Mouse (Mus musculus): ENCODE results near the gene Rora.

The Rora gene

DNA sequence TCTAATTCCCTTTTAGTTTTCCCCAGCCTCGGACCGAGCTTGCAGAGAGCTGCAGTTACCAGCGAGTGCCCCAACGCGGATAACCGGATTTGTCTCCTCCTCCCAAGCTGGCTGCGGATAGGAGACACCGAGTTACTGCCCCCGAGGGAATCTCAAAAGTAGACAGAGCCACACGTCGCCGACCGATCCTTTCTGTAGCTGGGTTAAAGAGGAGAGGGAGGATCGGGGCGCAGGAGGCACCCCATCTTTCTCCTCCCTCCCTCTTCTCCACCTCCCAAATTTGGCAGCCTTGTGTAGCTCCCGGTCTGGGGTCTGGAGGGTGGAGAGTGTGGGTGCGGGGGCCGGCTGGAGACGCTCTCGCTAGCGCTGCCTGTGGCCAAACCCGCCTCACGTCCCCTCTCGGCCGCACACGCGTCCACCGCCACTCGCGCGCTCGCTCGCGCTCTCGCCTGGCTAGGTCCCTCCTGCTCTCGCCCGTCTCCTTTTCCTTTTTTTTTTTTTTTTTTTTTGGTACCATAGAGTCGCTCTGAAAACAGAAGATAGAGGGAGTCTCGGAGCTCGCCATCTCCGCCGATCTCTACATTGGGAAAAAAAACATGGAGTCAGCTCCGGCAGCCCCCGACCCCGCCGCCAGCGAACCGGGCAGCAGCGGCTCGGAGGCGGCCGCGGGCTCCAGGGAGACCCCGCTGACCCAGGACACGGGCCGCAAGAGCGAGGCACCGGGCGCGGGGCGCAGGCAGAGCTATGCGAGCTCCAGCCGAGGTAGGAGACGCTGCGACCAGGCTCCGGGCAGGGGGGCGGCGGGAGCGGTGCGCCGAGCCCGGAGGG, at the start of gene Rora:
Gene Rora, plus strand, starts transcription at position 576 of the 828 bp plus-strand sequence.
- DNase-seq (ENCODE audit: extremely low read depth, low read depth): no peak

DNA sequence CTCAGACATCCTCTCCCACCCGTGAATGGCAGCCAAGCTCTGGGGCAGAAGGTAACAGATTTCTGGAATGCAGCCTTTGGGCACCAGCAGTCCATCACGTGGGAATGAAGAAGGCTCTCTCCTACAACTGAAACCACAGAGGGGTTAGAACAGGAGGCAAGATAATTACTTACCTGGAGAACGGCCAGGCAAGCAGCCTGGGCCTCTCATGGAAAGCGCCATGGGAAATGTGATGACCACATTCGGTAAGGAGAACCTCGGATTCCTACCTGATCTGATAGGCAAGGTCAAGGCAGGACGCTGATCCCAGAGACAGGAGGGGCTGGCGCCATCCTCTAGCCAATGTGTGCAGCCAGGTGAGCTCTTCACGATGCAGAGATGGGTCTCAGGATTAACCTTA, 39.6 kb upstream of the Rora start:
- DNase-seq (ENCODE audit: extremely low read depth, low read depth): no peak

DNA sequence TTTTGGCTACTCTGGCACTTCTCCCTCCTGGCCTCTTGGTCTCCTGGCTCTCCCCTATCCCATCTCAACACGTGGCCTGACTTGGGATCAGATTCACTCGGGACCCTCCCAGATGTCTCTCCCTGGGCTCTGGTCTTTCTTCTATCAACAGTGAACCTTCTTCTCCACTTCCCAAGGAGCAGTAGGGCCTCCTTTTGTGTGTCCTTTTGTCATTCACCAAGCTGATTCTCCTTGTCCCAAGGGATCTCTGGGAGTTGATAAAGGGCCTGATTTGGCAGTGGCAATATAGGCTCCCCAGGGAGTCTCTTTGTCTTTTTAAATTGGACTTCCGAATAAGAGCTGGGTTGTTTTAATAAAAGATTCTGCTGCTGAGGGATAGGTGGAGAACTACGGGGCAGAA, 36.5 kb upstream of the Rora start:
- no peak for DNase-seq (ENCODE audit: extremely low read depth, low read depth)

DNA sequence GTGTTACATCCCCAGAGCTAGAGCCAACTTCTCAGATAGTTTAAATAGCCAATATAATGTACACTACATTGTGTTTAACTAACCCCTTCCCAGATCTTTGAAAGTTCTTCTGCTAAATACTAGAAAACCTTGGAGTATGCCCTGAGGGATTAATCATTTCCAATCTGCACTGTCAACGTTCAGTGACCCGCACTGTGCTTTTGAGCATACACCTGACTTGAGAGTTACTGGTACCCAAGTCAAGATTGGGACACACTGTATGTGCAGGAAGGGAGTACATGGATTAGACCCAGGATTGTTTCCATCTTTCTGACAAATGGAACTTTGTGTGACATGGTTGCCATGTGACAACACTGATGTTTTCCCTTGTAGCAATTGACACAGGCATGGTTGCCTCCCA, 33.5 kb upstream of the Rora start:
- no peak for DNase-seq (ENCODE audit: extremely low read depth, low read depth)

DNA sequence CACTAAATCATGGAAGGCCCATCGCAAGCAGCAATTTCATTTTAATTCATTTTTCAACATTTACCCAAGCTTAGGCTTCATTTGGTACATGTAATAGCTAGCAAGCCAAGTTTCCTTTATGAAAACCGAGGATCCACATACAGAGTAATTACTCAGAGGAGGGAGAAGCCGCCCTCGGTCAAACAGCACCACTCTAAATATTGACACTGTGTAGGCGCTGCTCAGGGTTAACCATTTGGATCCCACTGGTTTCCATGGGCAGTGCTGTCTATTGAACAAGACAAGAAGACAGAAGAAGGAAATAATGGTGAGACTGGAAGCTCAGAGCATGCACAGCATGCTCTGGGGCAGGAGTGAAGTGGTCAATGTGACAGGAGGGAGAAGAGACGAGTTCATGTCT, 33.1 kb upstream of the Rora start:
- no peak for DNase-seq (ENCODE audit: extremely low read depth, low read depth)

DNA sequence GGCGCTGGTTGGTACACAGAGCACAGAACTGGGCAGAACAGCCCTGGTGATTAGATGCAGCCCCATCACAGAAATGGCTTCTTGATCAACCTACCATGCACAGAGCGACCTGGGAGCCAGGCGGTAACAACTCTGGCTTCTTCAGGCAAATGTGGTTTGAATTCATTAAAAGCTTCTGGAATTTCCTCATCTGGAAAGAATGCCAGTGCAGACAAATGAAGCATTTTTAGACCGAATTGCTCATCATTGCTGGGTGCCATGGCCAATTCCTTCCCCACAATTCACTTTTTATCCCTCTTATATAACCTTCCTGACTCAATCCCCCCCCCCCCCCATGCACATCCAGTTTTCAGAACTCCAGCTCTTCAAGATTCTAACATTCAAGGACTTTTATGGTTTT, 28.6 kb upstream of the Rora start:
- no peak for DNase-seq (ENCODE audit: extremely low read depth, low read depth)

DNA sequence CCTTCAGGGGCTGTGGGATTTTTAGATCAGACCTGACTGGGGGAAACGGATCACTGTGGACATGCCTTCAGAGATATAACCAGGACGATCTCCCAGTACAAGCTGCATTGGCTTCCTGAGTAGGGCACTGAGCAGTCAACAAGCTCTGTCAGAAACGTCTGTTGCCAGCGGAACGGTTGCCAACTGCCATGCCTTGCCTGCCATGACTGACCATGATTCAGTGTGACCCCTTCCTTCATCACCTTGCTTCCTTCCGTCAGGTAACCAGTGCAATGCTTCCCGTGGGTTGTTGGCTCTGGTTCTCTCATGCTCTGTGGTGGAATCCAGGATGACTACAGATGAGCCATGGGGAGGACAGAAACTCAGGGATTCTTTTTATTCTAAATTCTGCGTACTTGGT, 16.3 kb upstream of the Rora start:
- DNase-seq (ENCODE audit: extremely low read depth, low read depth): no peak

DNA sequence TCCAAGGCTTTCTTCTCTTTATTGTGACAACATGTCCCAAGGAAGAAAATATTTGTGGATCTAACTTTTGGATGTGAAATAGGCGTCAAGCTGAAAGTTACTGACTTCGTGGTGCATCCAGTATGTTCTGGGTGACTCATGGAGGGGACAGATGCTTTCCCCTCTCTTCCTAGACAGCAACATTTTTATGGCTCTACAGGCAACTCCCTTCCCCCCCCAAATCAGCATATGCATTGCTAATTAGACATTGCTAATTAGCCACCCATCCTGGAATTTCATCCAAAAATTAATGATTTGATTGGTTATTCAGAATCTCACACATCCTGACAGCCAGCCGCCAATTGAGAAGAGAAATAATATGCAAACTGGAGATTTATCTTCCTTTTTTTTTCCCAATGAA, 12.5 kb upstream of the Rora start:
- no peak for DNase-seq (ENCODE audit: extremely low read depth, low read depth)

DNA sequence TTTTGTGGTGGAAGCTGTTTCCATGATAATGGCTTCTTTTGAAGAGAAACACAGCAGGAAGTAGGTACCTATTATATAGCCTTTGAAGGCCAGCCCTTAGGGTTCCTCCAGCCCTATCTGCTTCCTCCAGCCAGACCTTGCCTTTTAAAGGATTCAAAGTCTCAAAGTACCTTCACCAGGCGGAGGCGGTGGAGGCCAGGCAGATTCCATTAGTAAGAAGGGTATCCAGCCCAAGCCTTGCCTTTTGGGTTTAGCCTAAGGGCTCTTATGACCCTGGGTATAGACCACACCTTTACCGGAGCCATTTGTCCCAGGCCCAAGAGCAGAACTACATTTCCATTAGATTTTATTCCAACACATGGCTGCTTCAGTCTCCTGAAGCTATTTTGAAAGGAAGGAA, 5.5 kb upstream of the Rora start:
- no peak for DNase-seq (ENCODE audit: extremely low read depth, low read depth)

DNA sequence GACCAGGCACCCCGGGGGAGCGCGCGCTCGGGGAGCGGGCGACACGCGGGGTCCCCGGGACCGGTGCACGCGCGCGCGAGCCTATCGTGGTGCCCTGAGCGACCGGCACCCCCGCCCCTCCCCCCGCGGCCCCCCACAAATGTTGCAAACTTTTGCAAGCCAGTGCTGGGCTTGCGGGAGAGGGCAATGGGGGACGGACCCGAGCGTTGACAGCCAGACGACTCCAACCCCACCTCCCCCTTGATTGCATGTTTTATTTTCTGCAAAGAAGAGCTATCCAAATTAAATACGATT, 400 bp downstream of the Rora start:
- DNase-seq (ENCODE audit: extremely low read depth, low read depth): no peak

DNA sequence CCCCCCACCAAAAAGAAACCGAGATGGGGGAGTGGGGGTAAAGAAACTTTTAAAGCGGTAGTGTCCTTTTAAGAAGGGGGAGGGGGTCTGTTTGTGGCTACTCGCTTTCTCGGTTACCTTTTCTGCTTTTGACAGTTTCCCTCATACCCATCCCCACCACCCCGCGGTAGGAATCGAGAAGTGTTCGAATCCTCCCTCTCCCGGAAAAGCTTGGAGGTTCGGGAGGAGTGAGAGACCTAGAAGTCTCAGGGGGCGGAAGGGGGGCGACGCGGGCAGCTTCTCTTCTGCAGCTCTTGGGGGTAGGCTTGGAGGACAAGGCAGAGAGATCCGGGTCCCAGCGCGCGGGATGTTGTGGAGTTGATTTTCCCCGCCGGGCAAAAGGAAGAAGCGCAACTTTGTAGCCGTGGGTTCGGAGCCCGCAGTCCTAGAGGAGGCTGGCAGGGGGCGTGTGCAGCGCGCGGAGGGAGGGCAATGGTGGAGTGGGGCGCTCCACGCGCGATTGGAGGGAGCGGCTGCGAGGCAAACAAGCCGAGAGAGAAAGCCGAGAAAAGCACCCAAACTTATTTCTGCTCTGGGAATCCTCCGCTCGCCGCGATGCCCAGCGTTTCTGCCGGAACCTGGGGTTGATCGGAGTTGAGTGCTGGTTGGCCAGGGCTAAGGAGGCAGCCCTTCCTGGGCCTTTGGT, 889 bp downstream of the Rora start:
- DNase-seq (ENCODE audit: extremely low read depth, low read depth): no peak

DNA sequence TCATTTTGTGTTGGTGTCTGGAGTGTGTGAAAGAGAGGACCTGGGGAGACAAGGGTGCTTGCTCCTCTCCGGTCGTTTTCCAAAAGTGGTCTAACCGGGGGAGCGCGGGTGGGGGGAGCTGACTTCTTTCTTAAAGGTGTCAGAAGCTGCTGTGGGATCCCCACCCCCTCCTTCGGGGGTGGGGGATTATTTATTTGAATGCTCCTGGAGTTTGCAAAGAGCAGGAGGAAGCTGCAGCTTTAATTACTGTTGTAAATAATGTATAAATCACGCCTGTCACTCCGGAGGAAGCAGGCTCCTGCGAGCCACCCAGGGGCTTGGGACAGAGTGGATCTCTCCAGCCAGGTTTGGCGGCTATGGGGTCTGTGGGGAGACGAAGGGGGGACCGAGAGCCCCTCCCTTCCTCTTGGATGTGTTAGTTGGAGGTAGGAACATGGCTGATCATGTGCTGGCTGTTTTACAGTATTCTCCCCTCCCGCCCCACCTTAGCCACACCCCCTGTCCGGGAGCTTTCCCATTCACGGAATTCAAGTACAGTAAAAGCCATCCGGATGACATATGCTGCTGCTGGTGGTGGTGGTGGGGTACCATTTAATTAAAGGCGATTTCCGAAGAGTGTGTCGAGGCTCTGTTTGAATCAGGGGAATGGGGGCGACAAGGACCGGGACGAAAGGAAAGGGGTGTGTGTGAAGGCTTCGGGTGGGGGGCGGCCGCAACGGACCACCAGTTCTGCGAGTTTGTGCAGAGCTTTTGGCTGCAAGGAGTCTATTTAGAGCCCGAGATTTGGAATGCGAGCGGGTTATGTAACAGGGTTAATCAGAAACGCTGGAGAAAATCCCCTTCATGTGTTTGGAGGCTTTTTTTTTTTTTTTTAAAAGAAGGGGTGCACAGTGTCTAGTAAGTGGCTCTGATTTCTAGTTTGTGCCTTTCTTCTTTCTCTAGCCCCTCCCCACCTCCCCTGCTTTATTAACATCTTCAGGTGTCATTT, 1.7 kb downstream of the Rora start:
- no peak for DNase-seq (ENCODE audit: extremely low read depth, low read depth)

DNA sequence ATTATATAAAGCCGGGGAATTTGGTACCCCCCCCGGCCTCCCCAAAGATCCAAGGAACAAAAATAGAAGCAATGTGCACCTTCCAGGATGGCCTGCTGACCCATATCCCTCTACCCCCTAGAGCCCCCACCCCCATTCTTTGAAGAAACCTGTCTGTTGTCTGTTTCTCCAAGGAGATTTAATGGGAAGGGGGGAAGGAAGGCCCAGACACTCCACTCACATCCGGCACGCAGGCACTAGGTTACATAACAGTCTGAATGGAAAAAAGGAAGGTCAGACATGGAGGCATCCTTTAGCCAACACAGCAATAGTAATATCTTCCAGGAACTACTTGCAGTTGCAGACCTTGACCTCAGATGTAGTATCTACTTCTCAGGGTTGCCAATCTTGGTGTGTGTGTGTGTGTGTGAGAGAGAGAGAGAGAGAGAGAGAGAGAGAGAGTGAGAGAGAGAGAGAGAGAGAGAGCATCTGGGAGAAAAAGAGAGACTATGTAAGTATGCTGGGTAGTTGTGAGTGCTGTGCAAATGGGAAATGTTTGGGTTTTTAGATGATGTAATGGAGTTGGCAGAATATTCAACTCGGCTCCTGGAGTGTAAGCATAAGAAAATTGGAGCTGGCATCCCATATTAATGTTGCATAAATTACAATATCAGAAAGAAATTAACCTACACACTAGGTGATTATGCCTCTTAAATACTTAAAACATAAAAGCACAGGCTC, 2.6 kb downstream of the Rora start:
- DNase-seq (ENCODE audit: extremely low read depth, low read depth): no peak

DNA sequence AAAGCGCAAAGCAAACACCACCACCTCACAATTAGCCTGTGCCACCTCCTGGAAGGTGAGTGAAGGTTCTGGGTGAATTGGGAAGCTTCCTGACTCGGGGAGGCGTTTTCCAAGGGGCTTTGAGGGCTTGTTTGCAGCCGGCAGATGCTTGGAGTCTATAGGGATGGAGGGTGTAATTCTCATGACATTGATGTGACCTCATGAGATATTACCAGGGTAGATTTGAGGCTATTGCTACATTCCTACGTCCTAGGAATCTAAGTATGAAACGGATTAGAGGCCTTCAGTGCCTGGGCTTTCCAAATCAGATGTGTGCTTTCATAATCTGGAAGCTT, 3.2 kb downstream of the Rora start:
- no peak for DNase-seq (ENCODE audit: extremely low read depth, low read depth)

DNA sequence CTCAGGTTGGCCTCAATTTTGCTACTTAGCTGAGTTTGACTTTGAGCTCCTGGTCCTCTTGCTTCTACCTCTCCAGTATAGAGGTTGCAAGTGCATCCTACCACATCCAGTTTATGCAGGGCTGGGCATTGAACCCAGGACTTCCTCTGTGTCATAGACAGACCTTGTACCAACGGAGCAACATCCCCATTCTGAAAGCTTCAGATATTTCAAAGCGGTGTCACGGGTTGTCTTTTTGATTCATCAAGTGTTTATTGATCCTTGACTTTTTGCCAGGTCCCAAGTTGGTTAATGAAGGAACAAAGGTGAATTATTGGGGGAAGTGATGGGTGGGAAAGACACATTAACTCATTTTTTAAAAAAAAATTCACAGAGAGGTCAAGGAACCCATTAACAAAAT, 17.1 kb downstream of the Rora start:
- DNase-seq (ENCODE audit: extremely low read depth, low read depth): no peak

DNA sequence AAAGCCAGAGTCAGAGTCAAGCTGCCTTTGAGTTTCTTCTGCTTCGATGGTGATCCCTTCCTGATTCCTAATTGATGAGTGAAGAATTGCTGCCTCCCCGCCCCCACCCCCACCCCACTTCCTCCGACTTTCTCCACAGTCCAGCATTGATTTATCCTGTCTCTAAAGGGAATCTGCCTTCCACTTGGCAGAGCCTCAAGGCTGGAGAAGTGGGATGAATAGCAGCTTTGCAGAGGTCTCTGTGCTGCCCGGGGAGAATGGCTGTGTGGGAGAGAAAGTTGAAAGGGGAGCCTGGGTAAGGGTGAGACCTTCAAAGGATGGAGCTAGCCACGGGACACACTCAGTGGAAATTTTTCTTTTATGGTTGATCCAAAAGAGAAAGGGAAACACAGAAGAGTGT, 18.9 kb downstream of the Rora start:
- DNase-seq (ENCODE audit: extremely low read depth, low read depth): no peak

DNA sequence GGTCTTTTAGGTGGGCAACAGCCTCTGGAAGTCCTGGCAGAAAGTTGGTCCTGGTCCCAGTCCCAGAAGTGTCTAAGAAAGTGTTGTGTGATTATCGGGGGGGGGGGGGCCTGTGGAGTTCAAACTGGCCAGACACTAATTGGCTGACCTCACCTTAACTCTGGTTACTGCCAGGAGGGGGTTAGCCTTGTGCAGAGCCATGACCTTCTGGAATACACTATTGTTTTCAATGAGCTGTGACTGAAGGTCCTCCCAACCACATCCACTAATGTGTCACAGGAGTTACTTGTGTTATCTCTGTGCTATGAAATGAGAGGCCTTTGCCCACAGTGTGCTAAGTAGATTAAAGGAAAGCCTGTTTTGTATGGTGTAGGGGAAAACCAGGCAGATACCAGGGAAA, 19.6 kb downstream of the Rora start:
- DNase-seq (ENCODE audit: extremely low read depth, low read depth): no peak

DNA sequence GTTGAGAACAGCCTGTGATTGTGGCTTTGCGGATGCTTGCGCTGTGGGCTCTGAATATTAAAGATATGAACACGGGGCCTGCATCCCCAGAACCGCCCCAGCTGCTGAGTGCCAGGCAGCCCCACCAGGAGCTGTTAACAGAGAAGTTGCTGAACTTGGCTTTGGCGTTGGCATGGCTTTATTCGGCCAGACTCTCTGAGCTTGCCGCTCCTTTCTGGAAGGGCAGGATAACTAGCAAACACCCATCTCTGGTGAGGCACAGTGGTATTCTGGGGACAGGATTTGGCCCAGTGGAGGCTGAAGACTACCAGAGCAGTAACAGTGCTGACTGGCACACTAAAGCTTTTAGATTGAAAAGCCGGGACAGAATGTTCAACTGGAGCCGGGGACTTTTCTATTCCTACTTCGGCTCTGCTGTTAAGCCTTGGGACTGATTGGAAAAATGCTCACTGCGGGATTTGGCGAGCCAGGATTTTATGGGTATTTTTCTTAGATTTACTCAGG, 26.3 kb downstream of the Rora start:
- DNase-seq (ENCODE audit: extremely low read depth, low read depth): no peak

DNA sequence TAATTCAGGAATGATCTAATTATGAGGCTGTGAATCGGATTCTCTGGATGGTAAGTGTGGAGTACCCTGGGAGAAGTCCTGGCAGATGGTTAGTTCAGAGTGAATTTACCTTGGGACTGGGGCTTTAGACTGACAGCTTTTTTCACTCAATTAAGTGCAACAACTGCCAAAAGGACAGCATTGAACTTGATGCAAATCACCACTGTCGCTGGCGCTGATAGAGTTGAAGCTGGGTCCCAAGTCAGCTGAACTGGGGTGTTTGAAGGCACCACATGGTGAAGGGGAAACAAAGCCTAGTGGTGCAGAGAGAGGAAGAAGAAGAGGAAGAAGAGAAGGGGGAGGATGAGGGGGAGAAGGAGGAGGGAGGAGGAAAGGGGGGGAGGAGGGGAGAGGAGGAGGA, 30.4 kb downstream of the Rora start:
- DNase-seq (ENCODE audit: extremely low read depth, low read depth): no peak

DNA sequence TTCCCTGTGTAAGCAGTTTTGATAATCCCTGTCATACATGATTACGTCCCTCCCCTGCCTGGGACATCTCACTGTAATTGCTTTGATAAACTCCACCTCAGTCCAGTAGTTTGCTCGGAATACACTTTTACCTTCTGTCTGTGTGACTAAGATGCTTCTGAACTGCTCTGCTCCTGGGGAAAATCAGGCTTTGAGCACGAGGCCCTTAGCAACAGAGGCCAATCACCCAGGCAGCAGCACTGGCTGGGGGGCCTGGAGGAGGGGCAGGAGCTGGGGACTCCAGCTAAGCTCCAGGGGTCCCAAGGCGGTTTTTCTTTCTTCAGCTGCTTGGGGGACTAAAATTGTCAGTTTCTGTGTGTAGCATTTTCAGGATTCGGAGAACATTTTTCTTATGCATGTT, 32.0 kb downstream of the Rora start:
- DNase-seq (ENCODE audit: extremely low read depth, low read depth): no peak

DNA sequence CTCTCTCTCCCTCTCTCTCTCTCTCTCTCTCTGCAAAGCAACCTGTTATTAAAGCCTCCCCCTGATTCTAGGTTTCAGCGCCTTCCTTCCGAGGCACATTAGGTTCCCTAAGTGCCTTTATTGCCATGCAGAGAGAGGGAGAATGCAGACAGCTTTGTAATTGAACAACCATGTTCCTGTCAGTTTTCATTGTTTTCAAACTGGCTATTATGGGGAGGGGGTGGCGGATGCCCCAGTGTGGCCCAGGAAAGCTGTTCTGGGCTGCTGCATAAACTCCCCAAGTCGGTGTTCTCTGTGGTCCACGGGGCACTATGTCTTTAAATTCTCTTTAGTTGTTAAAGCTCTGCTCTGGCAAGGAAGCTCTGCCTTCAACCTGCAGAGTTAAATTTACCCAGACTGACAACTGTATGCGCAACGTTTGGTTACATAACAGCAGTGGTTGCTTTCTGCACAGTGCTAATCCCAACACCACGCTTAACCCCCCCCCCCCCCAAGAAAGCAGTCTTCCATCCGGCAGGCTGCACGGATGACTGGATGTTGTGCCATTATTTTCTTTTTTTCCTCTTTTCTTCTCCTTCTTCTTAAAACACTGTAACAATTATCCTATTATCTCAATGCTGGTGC, 33.8 kb downstream of the Rora start:
- DNase-seq (ENCODE audit: extremely low read depth, low read depth): no peak
